ENCODE assay signal across 7 mouse cellular contexts in the genomic region with DNA sequence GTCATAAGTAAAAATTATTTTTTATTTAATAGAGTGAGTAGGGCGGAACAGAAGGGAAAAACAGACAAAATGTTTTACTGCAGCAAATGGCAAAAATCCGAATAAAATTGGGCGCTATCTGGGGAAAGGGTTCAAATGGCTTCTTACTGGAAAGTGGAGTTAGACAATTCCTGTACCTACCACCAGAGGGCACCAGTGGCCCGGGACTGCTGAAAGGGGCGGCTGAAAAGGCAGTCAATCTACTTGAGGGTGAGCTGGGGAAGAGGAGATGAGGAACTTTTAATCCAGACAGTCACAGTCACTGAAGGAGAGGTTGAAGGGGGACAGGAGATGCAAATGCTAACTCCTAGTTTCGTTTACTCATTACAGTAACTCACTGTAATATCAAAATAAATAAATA. TPM values are rescaled to one million over a fixed set of nuclear protein-coding genes. Genes with fewer than 3 reads are reported as not detected.
DNase-seq lines count a peak whose midpoint lies in the region; ATAC-seq and TF ChIP-seq lines count a peak whose summit lies in the region.

No protein-coding gene starts in this region.

- peak; percentile 62 for ATAC-seq in erythroblast, adult 5-6 weeks (replicated peaks; ENCODE audit: low FRiP score, poor library complexity, severe bottlenecking)

- no peak overlapping the region for H3K4me3 ChIP-seq in C2C12 (ENCODE audit: insufficient read depth, poor library complexity, severe bottlenecking)

- peak; percentile 32 for TF ChIP-seq CTCF in C2C12 (IDR thresholded peaks at IDR 0.05; ENCODE audit: control insufficient read depth, insufficient read depth, insufficient read length)

- peak; percentile 37 for DNase-seq in 3134 (ENCODE audit: extremely low read depth, insufficient read length, low spot score)
- DNase-seq in adrenal gland, postnatal 4 days (ENCODE audit: low spot score in 2 of 2) = peak; percentile 39 to 52
- DNase-seq in kidney, postnatal 14 days = peak; percentile 74
- peak; percentile 84 for DNase-seq in lung, postnatal 14 days
- DNase-seq in skeletal muscle tissue, adult 2 months (ENCODE audit: low read depth, low spot score) = peak; percentile 63

- peaks cover 7% of the 10 kb centered on the region for H3K79me3 ChIP-seq in C2C12 (ENCODE audit: low read depth)

- no peak overlapping the region for H3ac ChIP-seq in C2C12 (ENCODE audit: control insufficient read depth, insufficient read length, low read depth)

- H3K36me3 ChIP-seq in C2C12 (ENCODE audit: control insufficient read depth, insufficient read depth) = no peaks in the 10 kb centered on the region

- H3K27me3 ChIP-seq in C2C12 (ENCODE audit: control insufficient read depth, insufficient read depth, insufficient read length) = no peaks in the 10 kb centered on the region

- peaks cover 18% of the 10 kb centered on the region for H3K79me2 ChIP-seq in C2C12 (ENCODE audit: control insufficient read depth, insufficient read depth)

TF ChIP-seq in C2C12, 6 proteins besides CTCF, POLR2A, EP300 and RAD21:
- TF ChIP-seq MYOG (IDR thresholded peaks at IDR 0.05; ENCODE audit: control insufficient read depth, extremely low read depth, insufficient read length) = no peak
- no peak for TF ChIP-seq USF1 (IDR thresholded peaks at IDR 0.05; ENCODE audit: low read depth)
- no peak for TF ChIP-seq CEBPB (IDR thresholded peaks at IDR 0.05; ENCODE audit: low read depth)
- TF ChIP-seq MAX (IDR thresholded peaks at IDR 0.05) = no peak
- TF ChIP-seq MYOD1 (IDR thresholded peaks at IDR 0.05; ENCODE audit: control insufficient read depth, insufficient read length, low read depth) = no peak
- TF ChIP-seq FOSL1 (IDR thresholded peaks at IDR 0.05; ENCODE audit: insufficient read depth, low read length, poor library complexity, severe bottlenecking) = no peak

RNA-seq across cellular contexts. Expression of a gene that starts 4.6 kb away (rescaled TPM):
- polyA plus RNA-seq in C2C12 (2012; fragmentation: generic; extraction: Trizol) = 41.2 TPM
- 10 to 100 TPM; 62.7 to 68.3 TPM for total RNA-seq in adrenal gland, postnatal 4 days (2021)
- 14.4 and 16.1 TPM in 2 replicates for total RNA-seq in erythroblast, adult 5-6 weeks (2015; ENCODE audit: low replicate concordance)
- total RNA-seq in erythroblast, adult 5-6 weeks (2017; ENCODE audit: low replicate concordance) = 10.6 and 24.6 TPM in 2 replicates
